Mouse (Mus musculus): Measurements from ENCODE around the gene Trf. TPM values are rescaled to one million over a fixed set of nuclear protein-coding genes. Genes with fewer than 3 reads are reported as not detected.

Gene Trf
- polyA plus RNA-seq, 1 experiment from 2014 or later: 35.5 TPM

GRCm38 (mm10) chr9:103233006-103233395, 2.8 kb upstream of the Trf start:
- H3K27ac ChIP-seq (ENCODE audit: low read depth): no peak overlapping the region
- ATAC-seq (ENCODE audit: insufficient read depth) (no peak), DNase-seq (peak; percentile 41)
- no peaks in the 10 kb centered on the region for H3K36me3 ChIP-seq (ENCODE audit: insufficient read depth)
- TF ChIP-seq CTCF (IDR thresholded peaks at IDR 0.05; ENCODE audit: low read depth): no peak
- 35% methylated on average over 7 of the region's 7 CpGs for WGBS
- no peaks in the 10 kb centered on the region for H3K27me3 ChIP-seq (ENCODE audit: insufficient read depth, low read length)
- H3K9me3 ChIP-seq (ENCODE audit: low read depth, low read length): no peaks in the 10 kb centered on the region
- no peak overlapping the region for H3K4me2 ChIP-seq
- H3K4me1 ChIP-seq (ENCODE audit: insufficient read depth): no peaks in the 10 kb centered on the region
- H3K4me3 ChIP-seq (ENCODE audit: low read depth, low read length): no peak overlapping the region
- H3K9ac ChIP-seq: no peak overlapping the region

DNA sequence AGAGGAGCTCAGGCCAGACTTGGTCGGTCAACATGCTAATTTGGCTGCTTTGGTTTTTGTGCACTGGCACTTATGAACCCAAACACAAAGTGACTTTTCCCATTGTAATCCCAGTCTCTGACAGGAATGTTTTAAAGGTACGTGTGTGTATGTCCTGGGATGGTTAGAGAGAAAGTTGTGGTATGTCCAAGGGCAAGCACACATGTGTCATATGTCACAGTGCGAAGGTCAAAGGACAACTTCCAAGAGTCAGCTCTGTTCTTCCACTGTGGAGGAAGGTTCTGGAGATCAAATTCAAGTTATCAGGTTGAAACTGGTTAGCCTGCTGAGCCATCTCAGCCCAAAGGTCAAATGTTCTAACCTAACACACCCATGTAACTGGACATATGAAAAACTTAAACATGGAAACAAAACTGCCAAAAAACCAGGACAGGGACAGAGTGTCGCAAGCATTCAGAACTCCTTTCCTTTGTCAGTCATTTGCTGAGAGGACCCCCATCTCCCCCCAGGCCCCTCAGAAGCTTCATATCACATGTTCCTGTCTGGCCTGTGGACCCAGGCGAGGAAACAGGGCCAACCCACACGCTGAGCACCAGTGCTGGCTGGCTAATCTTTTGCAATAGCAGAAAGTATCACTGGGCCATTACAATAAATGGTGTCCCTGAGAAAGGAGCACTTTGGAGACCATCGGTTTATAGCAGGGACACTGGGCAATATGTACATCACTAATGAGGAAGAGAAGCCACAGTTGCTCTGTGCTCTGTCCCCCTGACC, 2.2 kb upstream of the Trf start:
- H3K4me1 ChIP-seq (ENCODE audit: insufficient read depth): no peaks in the 10 kb centered on the region
- DNase-seq (no peak), ATAC-seq (ENCODE audit: insufficient read depth) (no peak)
- H3K9me3 ChIP-seq (ENCODE audit: low read depth, low read length): no peaks in the 10 kb centered on the region
- H3K4me3 ChIP-seq (ENCODE audit: low read depth, low read length): no peak overlapping the region
- H3K27me3 ChIP-seq (ENCODE audit: insufficient read depth, low read length): no peaks in the 10 kb centered on the region
- WGBS: 87% methylated on average over 7 of the region's 7 CpGs
- H3K36me3 ChIP-seq (ENCODE audit: insufficient read depth): no peaks in the 10 kb centered on the region
- no peak overlapping the region for H3K4me2 ChIP-seq
- TF ChIP-seq CTCF (IDR thresholded peaks at IDR 0.05; ENCODE audit: low read depth): no peak
- no peak overlapping the region for H3K27ac ChIP-seq (ENCODE audit: low read depth)
- H3K9ac ChIP-seq: no peak overlapping the region

DNA sequence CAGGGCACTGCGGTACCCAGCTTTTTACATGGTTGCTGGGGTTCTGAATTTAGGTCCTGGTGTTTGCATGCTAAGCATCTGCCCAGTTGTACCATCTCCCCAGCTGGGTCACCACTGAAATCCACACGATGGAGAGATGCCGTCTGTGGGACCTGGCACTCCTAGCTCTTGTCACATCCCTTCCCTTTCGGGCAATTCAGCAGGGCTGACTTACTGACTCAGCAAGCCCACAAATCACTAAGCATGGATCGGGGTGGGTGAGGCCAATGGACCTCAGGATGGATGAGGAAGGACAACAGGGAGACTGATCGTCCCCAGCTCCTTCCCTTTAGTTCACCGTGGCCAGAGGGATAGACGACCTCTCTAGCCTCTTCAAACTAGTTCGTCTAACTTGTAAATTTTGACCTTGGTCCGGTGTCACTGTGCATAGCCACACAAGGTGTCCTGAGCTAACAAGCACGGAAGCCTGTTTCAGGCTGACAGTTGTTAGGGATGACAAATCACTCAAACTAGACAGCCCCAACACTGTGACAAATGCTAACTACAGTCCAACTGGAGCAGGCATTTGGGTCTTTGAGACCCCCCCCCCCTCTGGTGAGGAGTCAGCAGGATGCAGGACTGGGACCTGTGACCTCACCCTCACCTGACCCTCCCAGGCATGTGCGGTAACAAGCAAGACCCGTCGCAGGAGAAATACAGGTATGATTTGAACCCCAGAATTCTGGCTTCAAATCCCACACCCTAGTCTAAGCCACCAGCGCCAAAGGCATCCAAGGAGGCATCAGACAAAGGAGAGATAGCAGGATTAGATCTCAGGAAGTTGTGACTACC, 992 bp downstream of the Trf start:
- Histone ChIP-seq H3K9ac (no peak overlapping the region), H3K4me1 (ENCODE audit: insufficient read depth) (no peaks in the 10 kb centered on the region), H3K4me3 (ENCODE audit: low read depth, low read length) (no peak overlapping the region), H3K9me3 (ENCODE audit: low read depth, low read length) (no peaks in the 10 kb centered on the region), H3K36me3 (ENCODE audit: insufficient read depth) (no peaks in the 10 kb centered on the region), H3K27ac (ENCODE audit: low read depth) (no peak overlapping the region), H3K4me2 (no peak overlapping the region), H3K27me3 (ENCODE audit: insufficient read depth, low read length) (no peaks in the 10 kb centered on the region)
- no peak for DNase-seq
- 78% methylated on average over 15 of the region's 15 CpGs for WGBS
- ATAC-seq (ENCODE audit: insufficient read depth): no peak
- no peak for TF ChIP-seq CTCF (IDR thresholded peaks at IDR 0.05; ENCODE audit: low read depth)

- no peak overlapping the region for H3K4me3 ChIP-seq (ENCODE audit: low read depth, low read length)
- 73% methylated on average over 13 of the region's 13 CpGs for WGBS
- no peaks in the 10 kb centered on the region for H3K9me3 ChIP-seq (ENCODE audit: low read depth, low read length)
- no peaks in the 10 kb centered on the region for H3K36me3 ChIP-seq (ENCODE audit: insufficient read depth)
- no peak overlapping the region for H3K9ac ChIP-seq
- ATAC-seq (ENCODE audit: insufficient read depth) (no peak), DNase-seq (no peak)
- no peaks in the 10 kb centered on the region for H3K27me3 ChIP-seq (ENCODE audit: insufficient read depth, low read length)
- no peak overlapping the region for H3K4me2 ChIP-seq
- no peak for TF ChIP-seq CTCF (IDR thresholded peaks at IDR 0.05; ENCODE audit: low read depth)
- no peaks in the 10 kb centered on the region for H3K4me1 ChIP-seq (ENCODE audit: insufficient read depth)
- H3K27ac ChIP-seq (ENCODE audit: low read depth): no peak overlapping the region
These were observed 1.8 kb downstream of the Trf start for GRCm38 (mm10) chr9:103228370-103229003.

DNA sequence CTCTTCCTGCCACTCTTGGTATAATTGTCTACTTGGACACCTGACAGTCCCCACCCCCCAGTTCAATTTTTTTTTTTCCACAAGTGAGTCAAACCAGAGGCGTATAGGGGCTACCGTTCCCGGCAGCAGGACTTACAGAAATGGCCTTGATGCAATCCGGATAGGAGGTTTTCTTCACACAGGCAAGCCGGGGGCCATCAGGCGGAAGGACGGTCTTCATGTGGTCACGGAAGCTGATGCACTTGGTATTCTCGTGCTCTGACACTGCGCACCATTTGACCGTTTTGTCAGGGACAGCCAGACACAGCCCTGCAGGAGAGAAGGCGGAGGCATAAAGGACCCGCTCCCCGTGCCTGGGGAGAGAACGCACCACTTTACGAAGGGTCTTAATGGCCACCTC, 2.5 kb downstream of the Trf start:
- WGBS: 91% methylated on average over 16 of the region's 16 CpGs
- no peak overlapping the region for H3K27ac ChIP-seq (ENCODE audit: low read depth)
- no peak overlapping the region for H3K4me3 ChIP-seq (ENCODE audit: low read depth, low read length)
- no peak for TF ChIP-seq CTCF (IDR thresholded peaks at IDR 0.05; ENCODE audit: low read depth)
- H3K27me3 ChIP-seq (ENCODE audit: insufficient read depth, low read length): no peaks in the 10 kb centered on the region
- ATAC-seq (ENCODE audit: insufficient read depth) (no peak), DNase-seq (no peak)
- H3K9ac ChIP-seq: no peak overlapping the region
- H3K4me1 ChIP-seq (ENCODE audit: insufficient read depth): no peaks in the 10 kb centered on the region
- H3K9me3 ChIP-seq (ENCODE audit: low read depth, low read length): no peaks in the 10 kb centered on the region
- no peaks in the 10 kb centered on the region for H3K36me3 ChIP-seq (ENCODE audit: insufficient read depth)
- no peak overlapping the region for H3K4me2 ChIP-seq

GRCm38 (mm10) chr9:103226806-103227205, 3.4 kb downstream of the Trf start:
- ATAC-seq (ENCODE audit: insufficient read depth) (no peak), DNase-seq (peak; percentile 25)
- H3K27ac ChIP-seq (ENCODE audit: low read depth): no peak overlapping the region
- no peaks in the 10 kb centered on the region for H3K36me3 ChIP-seq (ENCODE audit: insufficient read depth)
- TF ChIP-seq CTCF (IDR thresholded peaks at IDR 0.05; ENCODE audit: low read depth): no peak
- H3K9ac ChIP-seq: no peak overlapping the region
- no peaks in the 10 kb centered on the region for H3K9me3 ChIP-seq (ENCODE audit: low read depth, low read length)
- no peak overlapping the region for H3K4me2 ChIP-seq
- H3K27me3 ChIP-seq (ENCODE audit: insufficient read depth, low read length): no peaks in the 10 kb centered on the region
- WGBS: 88% methylated on average over 15 of the region's 15 CpGs
- H3K4me1 ChIP-seq (ENCODE audit: insufficient read depth): no peaks in the 10 kb centered on the region
- H3K4me3 ChIP-seq (ENCODE audit: low read depth, low read length): no peak overlapping the region

- Histone ChIP-seq H3K9me3 (ENCODE audit: low read depth, low read length) (no peaks in the 10 kb centered on the region), H3K4me1 (ENCODE audit: insufficient read depth) (no peaks in the 10 kb centered on the region), H3K9ac (no peak overlapping the region), H3K27me3 (ENCODE audit: insufficient read depth, low read length) (no peaks in the 10 kb centered on the region), H3K4me3 (ENCODE audit: low read depth, low read length) (no peak overlapping the region), H3K4me2 (no peak overlapping the region), H3K36me3 (ENCODE audit: insufficient read depth) (no peaks in the 10 kb centered on the region), H3K27ac (ENCODE audit: low read depth) (no peak overlapping the region)
- ATAC-seq (ENCODE audit: insufficient read depth): no peak
- WGBS: 60% methylated on average over 3 of the region's 3 CpGs
- DNase-seq: peak; percentile 62
- peak; percentile 66 for TF ChIP-seq CTCF (IDR thresholded peaks at IDR 0.05; ENCODE audit: low read depth)
These were observed 4.8 kb downstream of the Trf start for GRCm38 (mm10) chr9:103225464-103225863.

All from lung, embryonic 14.5 days (tissue).